8 mouse cellular contexts compared by ENCODE assay signal in genomic region chr12:54861991-54862605, GRCm38 (mm10). TPM values are rescaled to one million over a fixed set of nuclear protein-coding genes. Genes with fewer than 3 reads are reported as not detected.
DNase-seq lines count a peak whose midpoint lies in the region; ATAC-seq and TF ChIP-seq lines count a peak whose summit lies in the region.

No protein-coding gene starts in this region.

- H3K4me2 ChIP-seq in hindbrain, embryonic 16.5 days (ENCODE audit: low read length) = peak overlapping the region; percentile 63
- H3K4me2 ChIP-seq in limb, embryonic 11.5 days (ENCODE audit: low read depth, severe bottlenecking) = peak overlapping the region; percentile 45
- H3K4me2 ChIP-seq in stomach, embryonic 14.5 days (replicated peaks; ENCODE audit: low read depth, low read length) = peak overlapping the region; percentile 71

- peak overlapping the region; percentile 73 for H3K4me3 ChIP-seq in thymus, adult 2 months (ENCODE audit: control insufficient read depth, insufficient read depth, low read length)
- H3K4me3 ChIP-seq in cerebellum, adult 2 months (replicated peaks; ENCODE audit: insufficient read depth, low read depth, low read length) = peak overlapping the region; percentile 94
- H3K4me3 ChIP-seq in hindbrain, embryonic 16.5 days (ENCODE audit: low read length) = peak overlapping the region; percentile 60
- peak overlapping the region; percentile 89 for H3K4me3 ChIP-seq in limb, embryonic 11.5 days (ENCODE audit: low read depth, low read length)
- peak overlapping the region; percentile 76 for H3K4me3 ChIP-seq in midbrain, embryonic 10.5 days
- H3K4me3 ChIP-seq in stomach, embryonic 14.5 days (ENCODE audit: low read depth, low read length) = peak overlapping the region; percentile 98

- no peaks in the 10 kb centered on the region for H3K27me3 ChIP-seq in thymus, adult 2 months (ENCODE audit: control insufficient read depth, insufficient read depth, low read length)
- H3K27me3 ChIP-seq in cerebellum, adult 2 months (ENCODE audit: control insufficient read depth, insufficient read depth, low read length) = no peaks in the 10 kb centered on the region
- no peaks in the 10 kb centered on the region for H3K27me3 ChIP-seq in hindbrain, embryonic 16.5 days (replicated peaks; ENCODE audit: control insufficient read depth, insufficient read depth, low read length)
- H3K27me3 ChIP-seq in limb, embryonic 11.5 days (ENCODE audit: control insufficient read depth, insufficient read depth, low read length) = no peaks in the 10 kb centered on the region
- H3K27me3 ChIP-seq in midbrain, embryonic 10.5 days (ENCODE audit: low read depth, poor library complexity, severe bottlenecking) = no peaks in the 10 kb centered on the region
- H3K27me3 ChIP-seq in stomach, embryonic 14.5 days (ENCODE audit: control insufficient read depth, insufficient read depth, low read length) = no peaks in the 10 kb centered on the region

- H3K4me1 ChIP-seq in thymus, adult 2 months (replicated peaks; ENCODE audit: control insufficient read depth, insufficient read depth, low read length) = no peaks in the 10 kb centered on the region
- H3K4me1 ChIP-seq in cerebellum, adult 2 months (ENCODE audit: control insufficient read depth, insufficient read depth, low read length) = no peaks in the 10 kb centered on the region; the same call in 1 of the 2 replicates
- H3K4me1 ChIP-seq in hindbrain, embryonic 16.5 days (ENCODE audit: control insufficient read depth, insufficient read depth, low read depth, low read length) = peaks cover 12% of the 10 kb centered on the region
- peaks cover 4% of the 10 kb centered on the region; the same call in 1 of the 2 replicates for H3K4me1 ChIP-seq in limb, embryonic 11.5 days (ENCODE audit: control insufficient read depth, insufficient read depth, low read length)
- H3K4me1 ChIP-seq in midbrain, embryonic 10.5 days = peaks cover 21% of the 10 kb centered on the region
- peaks cover 9% of the 10 kb centered on the region; the same call in 1 of the 2 replicates for H3K4me1 ChIP-seq in stomach, embryonic 14.5 days (ENCODE audit: control insufficient read depth, insufficient read depth, low read length)

- under 1% methylated on average over 36 of the region's 36 CpGs for WGBS in thymus, adult 2 months
- under 1% methylated on average over 36 of the region's 36 CpGs for WGBS in cerebellum, adult 2 months
- under 1% methylated on average over 36 of the region's 36 CpGs for WGBS in hindbrain, embryonic 16.5 days
- under 1% methylated on average over 31 of the region's 36 CpGs for WGBS in limb, embryonic 11.5 days
- under 1% methylated on average over 36 of the region's 36 CpGs for WGBS in midbrain, embryonic 10.5 days
- under 1% methylated on average over 36 of the region's 36 CpGs for WGBS in stomach, embryonic 14.5 days

- no peaks in the 10 kb centered on the region; the same call in 1 of the 2 replicates for H3K36me3 ChIP-seq in thymus, adult 2 months (ENCODE audit: control insufficient read depth, insufficient read depth, low read length)
- H3K36me3 ChIP-seq in hindbrain, embryonic 16.5 days (ENCODE audit: control insufficient read depth, insufficient read depth, low read length) = 0 out of 2 replicates have a peak, but pooled peaks cover 2% of the 10 kb centered on the region
- peaks cover 3% of the 10 kb centered on the region; the same call in 1 of the 2 replicates for H3K36me3 ChIP-seq in limb, embryonic 11.5 days (ENCODE audit: control insufficient read depth, insufficient read depth, low read length)
- peaks cover 38% of the 10 kb centered on the region for H3K36me3 ChIP-seq in midbrain, embryonic 10.5 days
- H3K36me3 ChIP-seq in stomach, embryonic 14.5 days (ENCODE audit: control insufficient read depth, insufficient read depth, low read length) = peaks cover 19% of the 10 kb centered on the region; the same call in 1 of the 2 replicates

- H3K9ac ChIP-seq in hindbrain, embryonic 16.5 days (ENCODE audit: low read depth, low read length) = peak overlapping the region; percentile 89
- peak overlapping the region; percentile 94 for H3K9ac ChIP-seq in limb, embryonic 11.5 days (ENCODE audit: low read length)
- H3K9ac ChIP-seq in stomach, embryonic 14.5 days (replicated peaks; ENCODE audit: low read depth, low read length) = peak overlapping the region; percentile 96

- DNase-seq in thymus, adult 2 months = peak; percentile 40
- DNase-seq in thymus, adult 18-20 months = no peak
- peak in 1 of 2 experiments; percentile 69 for DNase-seq in cerebellum, adult 2 months
- DNase-seq in forelimb bud, embryonic 11.5 days (ENCODE audit: low read depth, low spot score) = peak; percentile 52
- no peak for DNase-seq in limb, embryonic 11.5 days (ENCODE audit: low spot score)
- no peak for DNase-seq in midbrain, embryonic 10.5 days (ENCODE audit: low spot score)

- H3K9me3 ChIP-seq in hindbrain, embryonic 16.5 days (ENCODE audit: control insufficient read depth, low read length) = no peaks in the 10 kb centered on the region
- H3K9me3 ChIP-seq in limb, embryonic 11.5 days (ENCODE audit: control insufficient read depth, low read length) = no peaks in the 10 kb centered on the region
- no peaks in the 10 kb centered on the region for H3K9me3 ChIP-seq in midbrain, embryonic 10.5 days (replicated peaks)
- no peaks in the 10 kb centered on the region for H3K9me3 ChIP-seq in stomach, embryonic 14.5 days (ENCODE audit: control insufficient read depth, low read depth, low read length)

- H3K27ac ChIP-seq in thymus, adult 2 months (ENCODE audit: control insufficient read depth, insufficient read depth, low read length) = peak overlapping the region; percentile 49
- peak overlapping the region; percentile 96 for H3K27ac ChIP-seq in cerebellum, adult 2 months (ENCODE audit: insufficient read depth, low read length)
- H3K27ac ChIP-seq in hindbrain, embryonic 16.5 days (ENCODE audit: low read depth, low read length) = peak overlapping the region; percentile 94
- H3K27ac ChIP-seq in limb, embryonic 11.5 days (replicated peaks; ENCODE audit: low read depth, low read length) = peak overlapping the region; percentile 96
- H3K27ac ChIP-seq in midbrain, embryonic 10.5 days (replicated peaks) = peak overlapping the region; percentile 99
- H3K27ac ChIP-seq in stomach, embryonic 14.5 days (ENCODE audit: low read length) = peak overlapping the region; percentile 99

- no peak for TF ChIP-seq CTCF in thymus, adult 2 months (IDR thresholded peaks at IDR 0.05; ENCODE audit: borderline replicate concordance, control insufficient read depth, extremely low read depth, insufficient read depth, low read length, poor library complexity)
- no peak for TF ChIP-seq CTCF in cerebellum, adult 2 months (IDR thresholded peaks at IDR 0.05; ENCODE audit: borderline replicate concordance, insufficient read depth, low read depth, low read length)

- TF ChIP-seq POLR2A in thymus, adult 2 months (IDR thresholded peaks at IDR 0.05; ENCODE audit: control insufficient read depth, extremely low read depth, insufficient read depth, low read length, poor library complexity) = no peak
- no peak for TF ChIP-seq POLR2A in cerebellum, adult 2 months (IDR thresholded peaks at IDR 0.05; ENCODE audit: borderline replicate concordance, insufficient read depth, low read length)

- peak; percentile 85; the same call in 1 of the 2 replicates for ATAC-seq in hindbrain, embryonic 16.5 days
- no peak for ATAC-seq in limb, embryonic 11.5 days (ENCODE audit: insufficient number of reproducible peaks, low FRiP score, low TSS enrichment, low read depth)
- no peak for ATAC-seq in stomach, embryonic 14.5 days (ENCODE audit: insufficient number of reproducible peaks, insufficient read depth, low FRiP score, low read depth)

RNA-seq across cellular contexts. Expression of gene Cfl2, which starts 0.6 kb away (rescaled TPM):
- 9.4 and 11.5 TPM in 2 replicates for polyA plus RNA-seq in thymus, adult 2 months (2012; rRNA removed)
- polyA plus RNA-seq in cerebellum, adult 2 months (2012; rRNA removed) = 74.5 and 86.8 TPM in 2 replicates
- 317 and 323 TPM in 2 replicates for polyA plus RNA-seq in hindbrain, embryonic 16.5 days (2015; fragmentation: Nextera tagmentation; extraction: Ambion mirVana)
- polyA plus RNA-seq in limb, embryonic 11.5 days (2014; fragmentation: Nextera tagmentation; extraction: Ambion mirVana) = 158 and 160 TPM in 2 replicates
- 196 and 221 TPM in 2 replicates for polyA plus RNA-seq in midbrain, embryonic 10.5 days (2016; fragmentation: Nextera tagmentation; extraction: Ambion mirVana)
- 214 and 230 TPM in 2 replicates for polyA plus RNA-seq in stomach, embryonic 14.5 days (2014; fragmentation: Nextera tagmentation; extraction: Ambion mirVana)

Comparison
In these comparisons a context has a peak if more than half of its experiments do, and no peak if none do; other contexts are left out.
1. DNase-seq: peak in thymus, adult 2 months (single experiment) and forelimb bud, embryonic 11.5 days (single experiment); none in thymus, adult 18-20 months (0 of 2), limb, embryonic 11.5 days (single experiment) and midbrain, embryonic 10.5 days (single experiment).
2. H3K27ac ChIP-seq: peak in every context shown above with its lines; median percentile 99 in midbrain, embryonic 10.5 days; 99 in stomach, embryonic 14.5 days; 96 in cerebellum, adult 2 months; 96 in limb, embryonic 11.5 days; 94 in hindbrain, embryonic 16.5 days; 49 in thymus, adult 2 months.
3. Peak in every context shown above with its lines, with median percentiles within 50 percentile points of each other: H3K4me3 ChIP-seq, H3K4me2 ChIP-seq and H3K9ac ChIP-seq.